Mouse (Mus musculus): ENCODE measurements around the gene Fam71b.

Fam71b gene

GRCm38 (mm10) chr11:46396167-46396859, at the start of gene Fam71b:
Fam71b (plus strand) TSS chr11:46396559.
- DNase-seq (ENCODE audit: low spot score) = no peak

GRCm38 (mm10) chr11:46347756-46348155, 48.6 kb upstream of the Fam71b start:
- DNase-seq (ENCODE audit: low spot score) = no peak

- DNase-seq (ENCODE audit: low spot score) = no peak
These were observed 47.9 kb upstream of the Fam71b start for GRCm38 (mm10) chr11:46348416-46348815.

DNA sequence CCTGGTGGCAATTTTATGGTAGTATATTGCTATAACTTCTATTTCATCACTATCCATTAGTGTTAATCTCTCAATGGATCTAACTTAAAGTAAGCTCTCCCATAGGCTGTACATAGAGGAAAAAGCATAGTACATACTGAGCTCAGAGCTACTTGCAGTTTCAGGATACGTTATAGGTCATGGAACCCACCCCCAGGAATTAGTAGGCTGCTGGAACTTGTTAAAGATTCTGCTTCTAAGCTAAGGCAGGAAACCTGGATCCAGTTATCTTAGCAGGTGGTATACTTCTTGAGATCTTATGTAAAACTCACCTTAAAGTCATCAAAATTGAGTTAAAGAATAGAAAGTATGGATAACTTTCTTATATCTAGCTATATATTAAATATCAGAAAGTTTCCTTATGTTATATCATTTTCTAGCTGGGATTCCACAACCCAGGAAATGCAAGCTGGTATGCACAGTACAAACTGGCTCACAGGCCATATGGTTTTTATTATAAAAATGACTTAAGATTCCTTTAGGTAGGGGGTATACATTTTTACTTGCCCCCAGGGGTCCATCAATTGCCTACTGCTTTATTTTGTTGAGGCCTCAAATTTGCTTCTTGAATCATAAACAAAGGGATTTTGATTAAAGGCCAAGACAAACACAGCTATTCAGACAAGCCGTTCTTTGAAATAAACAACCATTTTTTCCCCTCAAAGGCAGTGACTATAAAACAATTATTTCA, 46.5 kb upstream of the Fam71b start:
- DNase-seq (ENCODE audit: low spot score) = no peak

GRCm38 (mm10) chr11:46358369-46358768, 38.0 kb upstream of the Fam71b start:
- no peak for DNase-seq (ENCODE audit: low spot score)

DNA sequence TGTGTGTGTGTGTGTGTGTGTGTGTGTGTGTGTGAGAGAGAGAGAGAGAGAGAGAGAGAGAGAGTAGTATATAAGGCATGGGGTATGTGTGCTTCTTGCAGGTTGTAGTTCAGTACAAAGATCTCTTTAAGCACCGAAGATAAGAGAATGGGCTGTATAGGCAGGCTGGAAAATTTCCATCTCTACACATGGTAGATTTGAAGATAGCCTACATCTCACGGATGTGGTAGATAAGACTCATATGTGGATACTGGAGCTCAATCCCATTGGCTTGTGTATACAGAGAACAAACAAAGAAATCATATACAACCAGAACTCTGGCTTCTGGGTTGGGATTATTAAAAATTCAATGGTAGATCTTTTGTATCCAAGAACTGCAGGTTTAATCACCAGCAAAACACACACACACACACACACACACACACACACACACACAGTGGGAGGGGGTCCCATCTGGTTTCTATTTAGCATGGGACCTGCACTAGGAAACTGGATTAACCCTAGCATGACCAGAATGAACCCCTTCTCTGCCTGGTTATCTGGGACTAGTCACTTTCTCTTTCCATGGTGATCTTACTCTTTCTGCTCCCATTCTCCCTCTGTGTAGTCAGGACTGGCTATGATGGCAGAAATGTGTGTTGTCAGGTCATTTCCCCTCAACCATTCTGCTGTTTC, 35.2 kb upstream of the Fam71b start:
- DNase-seq (ENCODE audit: low spot score) = no peak

- DNase-seq (ENCODE audit: low spot score) = no peak
These were observed 34.0 kb upstream of the Fam71b start for GRCm38 (mm10) chr11:46362061-46363022.

DNA sequence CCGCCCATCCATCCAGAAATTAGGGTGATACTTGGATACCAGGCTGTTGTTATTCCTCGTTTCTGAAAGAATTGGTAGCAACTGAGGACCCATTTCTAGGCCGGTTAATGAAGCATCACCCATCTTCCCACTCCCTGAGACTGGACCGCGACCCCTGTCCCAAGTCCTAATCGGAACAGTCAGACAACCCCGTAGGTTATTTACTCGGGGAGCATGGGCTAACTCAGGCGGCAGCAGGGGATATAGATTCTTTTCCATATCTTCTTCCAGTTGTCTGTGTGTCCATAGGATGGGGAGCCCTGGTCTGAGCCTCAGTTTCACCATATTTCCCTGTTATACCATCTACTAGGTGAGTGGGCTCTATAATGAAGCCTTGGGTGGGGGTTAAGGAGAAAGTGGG, 32.5 kb upstream of the Fam71b start:
- DNase-seq (ENCODE audit: low spot score) = no peak

DNA sequence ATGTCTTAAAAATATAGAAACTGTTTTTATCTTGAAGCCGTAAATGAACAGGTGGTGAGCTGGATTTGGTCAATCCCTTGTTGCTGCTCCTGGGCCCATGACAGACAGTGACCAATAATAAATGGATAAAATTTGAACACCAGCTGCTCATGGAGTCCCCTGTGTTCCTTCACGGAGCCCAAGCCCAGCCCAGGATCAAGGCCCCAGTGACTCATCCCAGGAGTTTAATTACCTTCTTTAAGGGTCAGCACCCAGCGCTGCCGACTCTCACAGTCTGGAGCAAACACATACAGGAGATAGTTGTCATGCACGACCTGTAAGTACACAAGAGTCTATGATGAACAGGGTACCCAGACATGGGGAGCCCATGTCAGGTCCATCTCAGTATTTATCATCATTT, 30.6 kb upstream of the Fam71b start:
- DNase-seq (ENCODE audit: low spot score) = no peak

DNA sequence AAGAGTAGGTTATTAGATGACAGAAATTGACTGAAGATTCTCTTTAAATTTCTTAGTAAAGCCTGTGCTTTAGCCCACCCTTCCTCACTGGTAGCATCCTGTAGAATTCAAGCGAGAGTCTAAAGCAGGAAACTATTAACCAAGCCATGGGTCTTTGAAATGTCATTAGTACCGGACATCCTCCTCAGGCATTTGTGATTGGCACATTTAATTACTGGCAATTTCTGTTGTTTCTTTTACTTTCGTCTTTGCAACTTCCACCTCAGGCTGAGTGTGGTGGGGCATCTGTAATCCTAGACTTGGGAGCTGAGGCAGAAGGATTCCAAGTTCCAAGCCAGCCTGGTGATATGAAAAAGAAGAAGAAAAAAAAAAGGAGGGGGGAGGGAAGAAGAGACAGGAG, 30.0 kb upstream of the Fam71b start:
- no peak for DNase-seq (ENCODE audit: low spot score)

- DNase-seq (ENCODE audit: low spot score) = no peak
These were observed 25.9 kb upstream of the Fam71b start for GRCm38 (mm10) chr11:46370457-46370856.

GRCm38 (mm10) chr11:46371250-46371649, 25.1 kb upstream of the Fam71b start:
- DNase-seq (ENCODE audit: low spot score) = no peak

DNA sequence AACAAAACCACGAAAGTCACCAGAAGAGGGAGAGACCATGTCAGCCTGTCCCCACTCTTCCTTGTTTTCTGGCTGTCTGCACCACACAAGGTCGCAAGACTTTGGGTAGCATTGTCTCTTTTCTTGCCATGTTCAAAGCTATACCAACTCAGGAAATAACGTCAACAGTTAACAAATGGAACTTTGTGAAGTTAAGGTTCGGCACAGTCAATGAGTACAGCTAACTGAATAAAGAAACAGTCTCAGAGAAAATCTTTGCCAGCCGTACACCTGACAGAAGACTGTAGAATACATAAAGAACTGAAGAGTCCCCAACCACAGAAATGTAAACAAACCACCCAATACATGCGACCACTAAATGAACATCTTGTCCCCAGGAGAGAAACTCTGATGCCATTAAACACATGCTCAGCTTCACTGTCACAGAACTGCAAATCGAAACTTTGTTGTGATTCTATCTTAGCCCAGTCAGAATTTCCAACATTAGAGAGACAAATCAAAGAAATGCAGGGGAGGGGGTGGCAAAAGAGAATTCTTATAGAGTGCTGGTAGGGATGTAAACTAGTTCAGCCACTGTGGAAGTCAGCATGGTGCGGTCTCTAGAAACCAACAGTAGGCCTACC, 23.9 kb upstream of the Fam71b start:
- DNase-seq (ENCODE audit: low spot score) = no peak

- DNase-seq (ENCODE audit: low spot score) = no peak
These were observed 23.0 kb upstream of the Fam71b start for GRCm38 (mm10) chr11:46373071-46374030.

- DNase-seq (ENCODE audit: low spot score) = no peak
These were observed 21.3 kb upstream of the Fam71b start for GRCm38 (mm10) chr11:46375015-46375414.

GRCm38 (mm10) chr11:46377316-46377715, 19.0 kb upstream of the Fam71b start:
- DNase-seq (ENCODE audit: low spot score) = no peak

- DNase-seq (ENCODE audit: low spot score) = no peak
These were observed 18.3 kb upstream of the Fam71b start for GRCm38 (mm10) chr11:46377819-46378782.

DNA sequence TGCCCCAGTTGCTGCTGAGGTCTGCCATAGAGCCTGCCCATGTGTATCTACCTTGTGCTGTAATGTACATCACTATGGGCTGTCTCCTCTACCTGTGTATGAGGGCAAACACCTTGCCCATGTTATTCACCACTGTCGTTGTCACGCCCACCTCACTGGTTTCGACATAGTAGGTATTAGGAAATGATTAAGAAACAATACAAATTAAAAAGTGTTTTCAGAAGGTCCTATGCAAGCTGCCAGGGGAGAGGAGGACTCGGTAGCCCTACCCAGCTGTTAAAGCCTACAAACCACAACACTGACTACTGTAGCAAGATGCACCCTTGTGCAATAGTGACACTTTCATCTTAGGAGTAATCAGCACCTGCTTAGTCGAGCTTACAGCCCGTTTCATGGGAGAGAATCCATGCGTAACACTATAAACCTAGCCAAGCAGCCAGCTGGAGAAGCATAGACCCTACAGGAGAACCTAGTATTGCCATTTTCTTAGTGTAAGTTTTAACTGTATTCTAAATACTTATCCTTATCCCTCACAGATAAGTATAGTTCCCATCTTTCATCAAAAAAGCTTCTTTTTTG, 16.2 kb upstream of the Fam71b start:
- no peak for DNase-seq (ENCODE audit: low spot score)

DNA sequence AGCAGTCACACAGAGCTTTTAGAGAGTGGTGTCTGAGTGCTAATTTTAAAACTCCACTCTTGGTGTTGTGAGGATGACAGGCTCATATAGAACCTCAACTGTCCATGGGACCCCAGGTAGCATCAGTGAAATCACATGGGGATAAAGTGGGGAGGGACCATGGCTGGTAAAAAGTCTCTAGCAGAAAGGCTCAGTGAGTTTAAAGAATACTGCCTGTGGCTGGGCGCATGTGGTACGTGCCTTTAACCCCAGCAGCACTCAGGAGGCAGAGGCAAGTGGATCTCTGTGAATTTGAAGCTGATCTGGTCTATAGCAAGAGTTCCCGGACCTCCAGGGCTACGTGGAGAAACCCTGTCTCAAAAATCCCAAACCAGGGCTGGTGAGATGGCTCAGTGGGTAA, 13.9 kb upstream of the Fam71b start:
- DNase-seq (ENCODE audit: low spot score) = no peak
